Mouse (Mus musculus) bone marrow, adult 2 months (tissue): ENCODE measurements around the gene Srsf11.

Experiments
- CTCF ChIP-seq: fragments of 200-500 bp; IDR thresholded peaks from 2 replicates; pipeline ENCODE4 v1.5.1; 2011; ENCODE audit warnings: low read length, control low read depth; ENCODE audit not compliant: control insufficient read depth, insufficient read depth
- POLR2A ChIP-seq: fragments of 200-500 bp; IDR thresholded peaks from 2 replicates; pipeline ENCODE4 v1.6.1; 2011; ENCODE audit warnings: low read depth, mild to moderate bottlenecking, control low read depth, low read length, borderline replicate concordance; ENCODE audit not compliant: control insufficient read depth

GRCm38 (mm10) chr3:158077380-158077772, 40.9 kb upstream of the Srsf11 start:
- TF ChIP-seq CTCF (no peak), POLR2A (no peak)
